Mouse (Mus musculus): Measurements from ENCODE around the gene Gbf1.

The Gbf1 gene

DNA sequence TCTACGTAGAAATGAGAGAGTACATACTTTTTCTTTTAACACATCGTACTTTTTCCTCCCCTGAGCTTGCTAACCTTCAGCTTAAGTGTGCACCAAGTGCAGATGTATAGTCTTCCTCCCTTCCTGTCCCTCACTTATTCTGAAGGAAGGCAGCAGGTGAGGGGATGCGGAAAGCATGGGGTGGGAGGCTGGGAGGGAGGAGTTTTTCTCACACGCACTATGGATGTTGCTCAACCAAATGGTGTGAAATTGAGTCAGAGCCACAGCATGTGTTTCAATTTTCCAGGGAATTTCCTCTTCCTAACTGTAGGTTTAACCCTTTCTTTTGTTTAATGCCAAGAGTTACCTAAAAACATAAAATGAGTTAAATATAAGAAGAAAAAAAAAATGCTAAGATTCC, 70.8 kb downstream of the Gbf1 start:
- no peak for DNase-seq (ENCODE audit: low read depth)

DNA sequence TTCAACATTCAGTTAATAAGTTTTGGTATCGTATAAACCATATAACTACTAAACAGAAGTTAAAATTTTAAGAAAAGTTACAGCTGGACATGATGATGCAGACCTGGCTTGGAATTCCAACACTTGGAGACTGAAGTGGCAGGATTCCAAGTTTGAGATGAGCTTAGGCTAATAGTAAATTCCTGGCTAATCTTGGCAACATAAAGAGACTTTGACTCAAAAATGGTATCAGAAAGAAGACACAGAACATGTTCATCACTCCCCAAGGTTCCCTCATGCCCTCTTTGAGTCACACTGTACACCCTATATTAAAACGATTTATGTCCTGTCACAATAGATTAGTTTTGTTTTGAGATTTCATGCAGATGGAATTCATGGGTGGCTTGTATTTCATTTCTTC, 72.6 kb downstream of the Gbf1 start:
- DNase-seq (ENCODE audit: low read depth), result no peak

DNA sequence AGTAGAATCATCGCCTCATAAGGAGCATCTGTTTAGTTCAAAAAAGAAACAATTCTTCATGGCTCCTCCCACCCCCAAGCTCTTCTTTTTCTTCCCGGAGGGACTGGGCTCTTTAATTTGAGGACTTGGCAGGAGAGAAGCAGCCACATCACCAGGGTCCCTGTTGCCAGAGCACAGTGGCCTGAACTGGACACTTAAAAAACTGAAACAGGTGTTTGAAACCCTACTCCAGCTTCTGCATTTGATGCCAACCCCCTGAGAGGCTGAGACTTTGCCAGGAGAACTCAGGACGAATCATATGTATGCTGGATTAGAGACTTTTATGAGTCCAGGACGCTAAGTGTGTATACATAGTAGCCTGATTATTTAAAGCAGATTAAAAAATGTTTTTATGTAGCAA, 73.2 kb downstream of the Gbf1 start:
- no peak for DNase-seq (ENCODE audit: low read depth)

DNA sequence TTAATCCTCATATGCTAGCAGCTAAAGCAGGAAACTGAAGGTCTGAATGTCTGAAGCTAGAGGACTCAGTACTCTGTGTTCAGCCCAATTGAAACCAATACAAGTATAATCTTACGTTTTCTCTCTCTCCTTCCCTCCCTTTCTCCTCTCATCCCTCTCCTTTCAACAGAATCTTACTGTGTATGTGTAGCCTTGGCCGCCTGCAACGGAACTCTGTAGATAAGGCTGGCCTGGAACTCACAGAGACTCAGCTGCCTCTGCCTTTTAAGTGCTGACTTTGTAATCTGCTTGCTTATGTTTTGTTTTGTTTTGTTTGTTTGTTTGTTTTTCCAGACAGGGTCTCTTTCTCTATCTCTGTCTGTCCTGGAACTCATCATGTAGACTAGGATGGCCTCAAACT, 74.0 kb downstream of the Gbf1 start:
- DNase-seq (ENCODE audit: low read depth), result no peak

DNA sequence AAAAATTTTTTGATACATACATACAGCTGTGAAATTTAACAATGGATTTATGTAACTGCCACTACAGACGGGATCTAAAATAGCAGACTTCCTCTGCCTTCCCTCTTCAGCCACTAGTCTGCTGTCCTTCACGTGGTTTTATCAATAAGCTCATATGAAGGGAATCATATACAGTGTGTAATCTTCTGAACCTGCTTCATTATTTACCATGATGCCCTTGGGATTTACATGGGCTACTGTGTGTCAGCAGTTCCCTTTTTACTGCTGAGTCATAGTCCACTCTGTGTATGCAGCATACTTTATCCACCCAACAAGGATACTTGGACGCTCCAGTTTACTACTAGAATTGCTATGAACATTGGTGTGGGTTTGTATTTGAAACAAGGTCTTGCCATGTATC, 75.0 kb downstream of the Gbf1 start:
- DNase-seq (ENCODE audit: low read depth), result no peak

DNA sequence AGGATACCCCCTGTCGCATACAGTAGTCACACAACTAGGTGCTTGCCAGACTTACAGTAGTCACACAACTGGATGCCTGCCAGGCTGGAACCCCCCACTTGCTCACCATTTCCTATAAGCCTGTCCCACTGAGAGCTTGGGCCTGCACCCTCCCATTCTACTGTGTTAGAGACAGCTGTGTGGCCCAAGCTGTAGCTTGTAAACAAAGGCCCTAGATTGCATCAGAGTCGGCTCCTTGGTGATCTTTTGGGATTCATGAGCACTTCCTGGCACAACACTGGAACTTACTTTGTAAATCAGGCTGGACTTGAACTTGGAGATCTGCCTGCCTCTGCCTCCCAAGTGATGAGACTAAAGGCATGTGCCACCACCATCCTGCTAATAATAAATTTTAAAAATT, 82.1 kb downstream of the Gbf1 start:
- no peak for DNase-seq (ENCODE audit: low read depth)

DNA sequence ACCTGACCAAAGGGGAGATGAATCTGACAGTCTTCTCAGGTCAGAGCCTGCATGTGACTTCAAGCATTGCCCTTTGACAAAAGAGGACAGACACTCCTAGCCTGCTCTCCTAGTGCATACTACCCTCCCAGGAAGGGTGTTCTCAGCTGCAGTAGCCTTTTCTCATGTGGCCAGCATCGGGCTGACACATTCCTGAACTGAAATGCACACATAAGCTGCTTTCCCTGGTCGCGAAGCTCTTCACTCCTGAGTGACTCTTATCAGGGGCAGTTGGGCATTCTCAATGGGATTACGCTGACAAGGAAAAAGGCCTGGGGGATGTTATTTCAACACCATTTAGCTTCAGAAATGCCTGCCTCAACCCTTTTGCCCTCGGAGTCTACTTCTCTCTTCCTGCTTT, 84.3 kb downstream of the Gbf1 start:
- no peak for DNase-seq (ENCODE audit: low read depth)

DNA sequence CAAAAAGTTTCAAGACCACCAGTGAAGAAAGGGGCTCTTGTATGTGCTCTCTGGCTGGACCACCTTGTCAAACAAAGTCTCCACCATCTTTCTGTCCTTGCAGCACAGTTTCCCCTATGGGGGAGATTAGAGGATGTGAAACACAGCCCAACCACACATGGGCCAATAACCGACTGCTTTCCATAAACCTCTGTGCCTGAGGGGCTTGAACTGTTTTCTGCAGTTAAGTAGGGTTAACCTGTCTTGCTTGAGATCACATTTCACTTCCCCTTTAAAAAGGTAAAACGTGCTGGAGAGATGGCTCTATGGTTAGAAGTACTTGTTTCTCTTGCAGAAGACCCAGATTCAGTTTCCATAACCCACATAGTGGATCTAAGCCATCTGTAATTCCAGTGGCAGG, 87.9 kb downstream of the Gbf1 start:
- DNase-seq (ENCODE audit: low read depth), result no peak

DNA sequence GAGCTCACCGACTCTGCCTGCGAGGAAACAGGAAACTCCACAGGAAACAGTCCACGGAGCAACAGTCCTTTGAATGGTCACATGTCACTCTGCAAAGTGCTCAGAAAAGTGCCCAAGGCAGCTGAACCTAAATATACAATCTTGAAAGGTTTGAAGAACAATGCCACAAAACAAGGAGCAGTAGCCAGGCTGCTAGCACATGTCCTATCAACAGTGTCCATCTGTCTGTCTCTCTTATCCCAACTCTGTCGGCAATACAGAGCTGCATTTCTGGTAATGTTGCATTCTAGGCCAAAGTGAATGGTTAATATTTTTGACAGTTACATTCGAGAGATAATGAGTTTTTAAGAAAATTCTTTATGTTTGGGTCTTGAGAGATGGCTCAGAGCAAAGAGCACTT, 90.1 kb downstream of the Gbf1 start:
- no peak for DNase-seq (ENCODE audit: low read depth)

DNA sequence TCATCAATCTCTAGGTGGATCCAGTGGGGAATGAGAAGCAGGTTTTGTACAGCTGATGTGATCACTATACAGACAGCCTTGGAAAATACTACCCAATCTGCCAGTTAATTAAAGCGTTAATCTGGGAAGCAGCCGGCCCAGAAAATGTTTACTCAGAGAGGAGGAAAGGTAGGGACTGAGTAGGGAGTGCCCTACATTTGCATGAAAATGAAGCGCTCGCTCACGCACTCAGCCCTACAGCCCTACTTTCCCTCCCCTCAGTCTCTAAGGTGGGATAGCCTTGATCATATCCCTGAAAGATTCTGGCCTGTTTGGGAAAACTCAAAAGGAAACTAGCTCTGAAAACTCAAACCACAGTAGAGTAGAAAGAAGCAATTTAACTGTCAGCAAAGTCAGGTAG, 92.3 kb downstream of the Gbf1 start:
- no peak for DNase-seq (ENCODE audit: low read depth)

DNA sequence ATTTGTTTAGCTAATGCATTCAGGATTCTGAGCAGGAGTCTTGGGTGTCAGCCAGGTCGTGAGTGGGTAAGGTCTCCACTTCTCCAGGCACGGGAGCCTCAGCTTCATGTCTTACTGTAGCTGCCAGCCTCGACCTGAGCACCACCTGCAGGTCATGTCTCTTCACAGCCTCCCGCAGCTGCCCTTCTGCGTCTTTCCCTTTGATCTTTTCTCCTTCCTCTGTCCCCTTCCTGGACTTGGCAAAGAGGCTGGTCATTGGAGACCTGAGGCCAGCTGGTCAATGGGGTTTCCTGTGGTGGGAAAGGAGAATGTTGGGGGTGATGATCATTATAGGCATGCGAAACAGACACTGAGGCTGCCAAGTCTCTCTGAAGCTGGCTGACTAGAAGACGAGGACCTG, 96.7 kb downstream of the Gbf1 start:
- no peak for DNase-seq (ENCODE audit: low read depth)

DNA sequence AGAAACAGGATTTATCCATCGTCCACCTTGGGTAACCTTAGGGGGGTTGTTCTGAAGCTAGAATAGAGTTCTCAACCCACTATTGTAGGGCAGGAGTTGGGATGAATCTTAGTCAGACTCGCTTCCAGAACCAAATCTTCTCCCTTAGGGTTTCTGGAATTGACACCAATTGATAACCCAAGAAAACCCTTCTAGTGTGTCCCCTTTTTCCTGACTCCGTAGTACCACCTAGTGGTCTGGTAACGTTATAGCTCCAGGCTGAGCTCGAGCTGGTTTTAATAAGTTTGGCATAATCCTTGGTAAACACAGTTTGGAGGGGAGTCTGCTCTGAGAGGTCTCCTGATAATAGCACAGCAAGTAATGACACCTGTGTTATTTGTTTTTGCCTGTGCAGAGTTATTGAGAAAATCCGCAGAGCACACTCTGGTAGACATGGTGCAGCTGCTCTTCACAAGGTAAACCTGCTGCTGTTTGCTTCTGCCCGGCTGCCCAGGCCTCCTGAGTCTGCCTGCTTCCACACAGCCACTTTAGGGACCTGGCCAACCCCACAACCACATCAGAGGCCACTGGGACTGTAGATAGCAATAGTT, 101.9 kb downstream of the Gbf1 start:
- DNase-seq (ENCODE audit: low read depth), result peak; percentile 15

DNA sequence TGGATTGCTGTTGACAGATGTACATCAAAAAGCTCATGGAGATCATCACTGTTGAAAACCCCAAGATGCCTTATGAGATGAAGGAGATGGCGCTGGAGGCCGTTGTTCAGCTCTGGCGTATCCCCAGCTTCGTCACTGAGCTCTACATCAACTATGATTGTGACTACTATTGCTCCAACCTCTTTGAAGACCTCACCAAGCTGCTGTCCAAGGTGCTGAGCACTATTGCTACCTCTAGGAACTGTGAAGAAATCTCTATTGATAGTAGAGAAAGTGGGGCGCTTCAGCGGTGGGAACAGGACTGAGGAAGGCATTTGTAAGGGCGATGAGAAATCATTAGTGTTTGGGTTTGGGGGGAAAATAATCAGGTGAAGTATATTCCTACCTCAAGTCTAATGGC, 112.5 kb downstream of the Gbf1 start:
- no peak for DNase-seq (ENCODE audit: low read depth)

DNA sequence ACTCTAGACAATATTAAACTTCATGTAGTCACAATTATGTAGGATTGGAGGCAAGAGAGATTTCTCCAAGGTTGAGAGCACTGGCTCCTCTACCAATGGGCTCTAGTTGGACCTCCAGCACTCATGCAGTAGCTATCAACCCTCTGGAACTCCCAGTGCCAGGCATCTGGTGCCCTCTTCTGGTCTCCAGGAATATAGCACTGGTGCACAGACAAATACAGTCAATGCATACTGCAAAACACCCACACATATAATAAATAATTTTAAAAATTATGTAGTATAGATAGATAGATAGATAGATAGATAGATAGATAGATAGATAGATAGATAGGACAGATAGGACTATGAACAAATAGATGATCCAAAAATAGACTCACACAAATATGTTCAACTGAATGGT, 123.0 kb downstream of the Gbf1 start:
- DNase-seq (ENCODE audit: low read depth), result no peak

DNA sequence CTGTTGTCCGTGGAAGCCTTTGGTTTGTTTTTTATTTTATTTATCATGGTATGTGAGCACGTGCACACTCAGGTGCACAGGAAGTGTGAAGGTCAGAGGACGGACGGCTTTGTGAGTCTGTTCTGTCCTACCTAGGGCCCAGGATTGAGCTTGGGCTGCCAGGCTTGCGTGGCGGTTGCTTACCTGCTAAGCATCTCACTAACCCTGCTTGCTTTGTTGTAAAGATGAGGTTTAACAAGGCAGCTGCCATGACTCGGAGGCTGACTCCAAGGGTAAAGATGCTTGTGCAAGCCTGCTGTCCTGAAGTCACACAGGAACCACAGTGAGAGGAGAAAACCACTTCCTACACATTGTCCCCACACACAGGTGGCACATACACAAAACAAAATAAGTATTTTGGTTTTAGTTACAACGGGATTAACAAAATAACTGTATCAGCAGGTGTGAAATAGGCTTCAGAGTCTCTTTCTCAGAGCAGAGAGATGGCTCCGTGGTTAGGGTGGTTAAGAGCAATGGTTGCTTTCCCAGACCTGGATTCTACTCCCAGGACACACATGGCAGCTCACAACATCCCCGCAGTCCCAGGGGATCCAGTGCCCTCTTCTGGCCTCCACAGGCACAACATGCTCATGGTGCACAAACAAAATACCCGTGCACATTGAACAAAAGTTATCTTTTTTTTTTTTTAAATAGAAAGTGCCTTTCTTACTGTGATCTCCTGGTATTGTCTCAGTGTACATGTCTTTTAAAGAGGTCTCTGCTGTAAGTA, 130.0 kb downstream of the Gbf1 start:
- DNase-seq (ENCODE audit: low read depth), result no peak

DNA sequence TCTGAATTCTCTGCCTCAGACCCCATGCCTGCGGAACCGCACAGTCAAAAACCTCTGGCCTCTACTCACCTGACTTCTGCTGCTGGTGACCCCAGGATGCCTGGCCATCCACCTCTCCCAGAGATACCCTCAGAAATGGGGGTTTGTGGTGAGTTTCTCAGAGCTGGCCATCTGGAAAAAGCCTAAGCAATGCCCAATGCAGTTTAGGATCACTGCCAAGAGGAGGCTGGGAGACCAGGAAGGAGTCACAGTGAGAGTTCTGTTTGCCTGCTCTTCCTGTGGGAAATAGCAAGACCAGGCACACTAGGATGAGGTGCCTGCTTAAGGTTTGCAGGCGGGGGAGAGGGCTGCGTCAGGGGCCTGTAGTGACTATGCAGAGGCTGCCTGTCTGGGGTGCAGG, 132.4 kb downstream of the Gbf1 start:
- no peak for DNase-seq (ENCODE audit: low read depth)

DNA sequence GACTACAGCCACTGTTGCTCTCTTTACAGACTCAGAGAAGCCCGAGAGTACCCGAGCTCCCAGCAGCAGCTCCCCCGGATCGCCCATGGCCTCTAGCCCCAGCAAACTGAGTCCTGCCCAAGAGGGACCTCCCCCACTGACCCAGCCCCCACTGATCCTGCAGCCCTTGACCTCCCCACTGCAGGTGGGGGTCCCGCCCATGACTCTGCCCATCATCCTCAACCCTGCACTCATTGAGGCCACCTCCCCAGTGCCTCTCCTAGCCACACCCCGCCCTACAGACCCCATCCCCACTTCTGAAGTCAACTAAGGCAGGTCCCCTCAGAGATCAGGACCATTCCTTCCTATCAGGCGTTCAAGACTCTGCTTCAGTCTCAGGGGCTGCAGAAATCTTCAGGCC, 133.3 kb downstream of the Gbf1 start:
- DNase-seq (ENCODE audit: low read depth), result no peak

DNA sequence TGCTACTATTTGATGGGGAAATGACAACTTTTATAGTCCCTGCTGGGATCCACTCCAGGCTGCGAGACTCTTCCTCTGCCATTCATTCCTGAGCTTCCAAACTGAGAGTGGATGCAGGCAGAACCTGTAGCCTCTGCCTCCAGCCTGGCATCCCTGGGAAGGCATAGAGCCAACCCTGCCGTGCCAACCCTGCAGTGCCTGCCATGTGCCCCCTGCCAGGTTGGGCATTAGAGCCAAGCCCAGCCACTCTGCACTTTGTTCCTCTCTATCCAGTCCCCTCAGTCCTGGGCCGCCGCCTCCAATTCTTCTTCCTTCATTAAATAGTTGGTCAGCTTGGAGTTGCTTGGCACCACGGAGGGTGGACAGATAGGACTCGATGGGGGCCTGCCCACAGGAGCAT, 133.7 kb downstream of the Gbf1 start:
- DNase-seq (ENCODE audit: low read depth), result no peak

DNA sequence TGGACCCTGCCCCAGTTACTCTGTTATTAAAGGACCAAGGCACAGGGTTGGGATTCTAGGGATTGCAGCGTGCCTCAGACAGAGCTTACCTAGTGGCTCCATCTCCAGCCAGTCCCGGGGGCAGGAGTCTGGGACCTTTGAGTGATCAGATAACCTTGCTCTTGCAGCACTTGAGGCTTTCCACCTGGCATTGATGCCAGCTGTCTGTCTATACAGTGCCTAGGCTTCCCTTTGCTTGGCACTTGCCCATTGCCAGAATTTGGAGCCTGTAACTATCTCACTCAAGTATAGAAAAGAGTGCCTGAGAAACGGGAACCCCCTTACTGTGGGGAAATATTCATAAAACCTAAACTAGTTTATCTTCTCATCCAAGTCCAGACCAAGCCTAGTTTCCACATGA, 134.6 kb downstream of the Gbf1 start:
- DNase-seq (ENCODE audit: low read depth), result no peak

DNA sequence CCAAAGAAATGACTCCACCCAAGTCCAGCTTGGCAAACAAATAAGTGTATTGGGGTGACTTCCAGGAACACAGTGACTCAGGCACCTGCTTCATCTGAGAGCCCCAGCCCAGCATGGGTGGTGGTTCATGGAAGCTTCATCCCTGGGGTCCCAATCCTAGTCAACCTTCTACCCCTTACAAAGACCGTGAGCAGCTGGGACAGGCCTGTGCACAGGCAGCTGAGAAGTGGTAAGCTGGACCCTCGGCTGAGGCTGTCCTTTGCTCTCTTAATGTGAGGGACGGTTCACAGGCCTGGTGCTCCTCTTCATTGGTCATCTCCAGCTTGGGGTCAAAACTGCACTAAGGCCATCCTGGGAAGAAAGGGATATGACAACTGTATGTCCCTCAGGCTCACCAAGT, 135.3 kb downstream of the Gbf1 start:
- no peak for DNase-seq (ENCODE audit: low read depth)

DNA sequence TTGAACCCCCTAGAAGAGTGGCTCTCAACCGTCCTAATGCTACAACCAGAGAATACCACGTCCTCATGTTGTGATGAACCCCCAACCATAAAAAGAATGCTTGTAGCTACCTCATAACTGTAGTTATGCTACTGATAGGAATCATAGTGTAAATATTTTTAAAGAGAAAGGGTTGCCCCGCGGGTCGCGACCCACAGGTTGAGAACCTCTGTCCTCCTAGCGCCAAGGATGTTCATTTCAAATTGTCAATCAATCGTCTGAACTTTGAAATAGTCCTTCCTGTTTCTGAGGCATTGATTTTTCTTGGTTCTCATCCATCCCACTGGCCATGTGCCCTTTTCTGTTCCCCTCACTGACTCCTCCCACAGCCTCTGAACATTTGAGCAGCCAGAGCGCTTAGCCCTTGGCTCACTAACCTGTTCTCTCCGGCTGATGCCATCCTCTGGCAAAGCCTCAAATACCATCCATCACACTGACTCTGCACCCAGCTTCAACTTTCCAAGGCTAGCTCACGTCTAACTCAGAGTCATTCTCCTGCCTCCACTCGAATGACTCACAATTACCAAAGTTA, 138.3 kb downstream of the Gbf1 start:
- DNase-seq (ENCODE audit: low read depth), result no peak

DNA sequence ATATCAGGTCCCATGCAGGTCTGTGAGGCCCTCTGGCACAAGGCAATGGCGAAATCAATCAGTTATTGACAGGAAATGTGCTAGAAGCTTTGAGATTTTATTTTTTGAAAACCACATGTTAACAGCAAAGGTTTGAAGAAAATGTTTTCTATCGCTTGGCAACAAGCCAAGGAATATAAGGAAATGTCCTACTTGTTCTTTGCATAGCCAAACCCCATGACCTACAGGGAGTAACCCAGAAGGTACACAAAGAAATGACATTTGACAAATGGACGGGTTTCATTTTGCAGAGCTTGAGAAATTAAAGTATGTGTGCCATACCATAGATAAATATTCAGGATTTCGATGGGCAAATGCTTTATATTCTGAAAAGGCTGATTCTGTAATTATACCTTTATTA, 144.6 kb downstream of the Gbf1 start:
- DNase-seq (ENCODE audit: low read depth), result no peak

DNA sequence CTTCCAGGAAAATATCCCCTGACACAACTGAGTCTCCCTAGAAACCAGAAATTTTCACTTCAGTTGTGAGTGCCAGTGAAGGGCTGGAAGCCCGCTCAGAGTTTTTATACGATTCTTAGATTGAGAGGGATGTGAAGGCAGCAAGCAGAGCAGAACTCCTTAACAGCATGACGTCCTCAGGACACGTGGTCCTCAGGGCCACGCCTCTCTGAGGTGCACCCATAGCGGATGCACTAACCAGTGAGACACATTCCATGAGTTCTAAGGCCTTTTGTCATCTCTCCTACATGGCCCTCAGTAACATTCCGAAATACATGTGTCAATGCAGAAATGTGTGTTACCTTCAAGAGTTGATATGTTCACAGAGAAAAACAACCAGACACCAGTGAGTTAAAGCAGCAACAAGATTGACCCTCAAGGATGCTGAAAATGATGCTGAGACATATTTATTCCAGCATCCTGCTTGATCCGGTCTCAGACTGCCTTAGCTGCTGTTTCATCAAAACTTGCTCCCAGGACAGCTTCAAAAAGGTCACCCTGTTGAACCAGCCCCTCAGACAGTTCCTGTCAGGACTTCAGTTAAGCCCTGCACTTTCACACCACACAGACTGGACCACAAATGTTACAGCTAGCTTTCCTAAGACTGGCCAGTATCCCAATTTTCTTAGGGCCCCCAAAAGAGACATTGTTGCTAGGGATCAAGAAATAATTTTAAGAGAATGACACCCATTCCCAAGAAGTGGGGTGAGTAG, 148.2 kb downstream of the Gbf1 start:
- no peak for DNase-seq (ENCODE audit: low read depth)
